Mouse (Mus musculus): ENCODE measurements around the gene Oscp1. TPM values are rescaled to one million over a fixed set of nuclear protein-coding genes. Genes with fewer than 3 reads are reported as not detected.

The Oscp1 gene
- total RNA-seq (2022) = 10 to 100 TPM; 56.3 to 72.2 (median 62.4) TPM

DNA sequence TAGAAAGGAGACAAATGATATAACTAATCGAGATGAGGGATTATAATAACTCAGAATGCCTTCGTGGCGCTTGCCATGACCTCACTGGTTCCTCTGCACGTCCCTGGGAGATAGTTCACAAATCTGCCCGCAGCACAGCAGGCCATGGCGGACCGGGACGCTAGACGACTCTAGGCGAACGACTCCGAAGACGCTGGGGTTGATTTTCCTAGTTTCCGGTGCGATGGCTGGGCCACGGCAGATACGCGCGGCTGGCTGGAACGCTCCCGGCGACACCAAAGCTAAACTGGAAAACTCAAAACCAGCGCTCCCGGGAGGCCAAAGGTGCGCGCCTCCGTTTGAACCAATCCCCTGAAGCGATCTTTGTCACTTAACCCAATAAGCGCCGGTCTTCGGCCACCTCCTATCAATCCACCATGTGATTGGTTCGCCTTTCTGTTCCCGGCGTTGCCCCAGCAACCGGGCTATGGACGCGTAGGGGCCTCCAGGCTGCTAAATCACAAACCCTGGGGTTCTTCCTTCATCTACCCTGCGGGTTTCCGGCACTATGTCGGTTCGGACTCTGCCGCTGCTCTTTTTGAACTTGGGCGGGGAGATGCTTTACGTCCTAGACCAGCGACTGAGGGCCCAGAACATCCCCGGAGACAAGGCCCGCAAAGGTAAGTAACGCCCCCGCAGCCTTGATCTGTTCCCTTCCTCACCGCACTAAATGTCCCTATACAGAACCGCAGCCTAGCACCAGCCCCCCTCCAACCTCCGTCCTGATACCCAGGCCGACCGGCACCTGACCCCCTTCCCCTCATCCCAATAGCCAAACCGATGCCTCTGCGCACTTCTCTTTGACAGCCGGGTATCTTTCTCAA lies at the start of gene Oscp1:
Gene Oscp1, plus strand, starts transcription at position 432 of the 863 bp plus-strand sequence.
- DNase-seq (ENCODE audit: low spot score in 2 of 2) = peak; percentile 87 to 93

DNA sequence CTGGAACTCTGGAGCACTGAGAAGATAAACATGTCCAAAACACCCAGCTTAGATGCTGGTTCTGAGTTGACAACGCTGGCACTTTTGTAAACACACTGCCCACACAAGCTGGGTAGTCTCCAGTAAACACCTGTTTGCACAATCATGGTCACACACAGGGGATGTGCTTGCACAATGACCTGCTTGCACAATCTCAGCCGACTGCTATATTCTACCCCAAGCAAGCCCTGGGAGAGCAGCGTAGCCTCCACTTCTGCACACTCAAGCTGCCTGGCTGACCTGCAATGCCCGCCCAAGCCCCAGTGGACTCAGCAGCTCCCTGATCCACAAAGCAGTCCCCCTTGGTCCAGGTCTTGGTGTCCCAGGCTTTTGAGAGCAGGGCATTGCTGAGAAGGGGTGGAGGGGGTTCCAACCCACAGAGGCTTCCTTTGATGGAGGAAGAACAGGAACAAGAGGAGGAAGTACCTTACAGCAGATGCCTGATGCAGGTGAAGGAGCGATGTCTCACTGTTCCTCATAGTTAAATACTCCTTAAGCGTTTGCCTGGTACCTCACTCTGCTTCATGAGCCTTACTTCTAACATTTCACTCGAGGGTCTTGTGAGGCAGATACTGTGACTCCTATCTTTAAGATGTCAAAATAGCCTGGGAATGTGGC lies 40.6 kb upstream of the Oscp1 start:
- DNase-seq (ENCODE audit: low spot score in 2 of 2) = no peak

DNA sequence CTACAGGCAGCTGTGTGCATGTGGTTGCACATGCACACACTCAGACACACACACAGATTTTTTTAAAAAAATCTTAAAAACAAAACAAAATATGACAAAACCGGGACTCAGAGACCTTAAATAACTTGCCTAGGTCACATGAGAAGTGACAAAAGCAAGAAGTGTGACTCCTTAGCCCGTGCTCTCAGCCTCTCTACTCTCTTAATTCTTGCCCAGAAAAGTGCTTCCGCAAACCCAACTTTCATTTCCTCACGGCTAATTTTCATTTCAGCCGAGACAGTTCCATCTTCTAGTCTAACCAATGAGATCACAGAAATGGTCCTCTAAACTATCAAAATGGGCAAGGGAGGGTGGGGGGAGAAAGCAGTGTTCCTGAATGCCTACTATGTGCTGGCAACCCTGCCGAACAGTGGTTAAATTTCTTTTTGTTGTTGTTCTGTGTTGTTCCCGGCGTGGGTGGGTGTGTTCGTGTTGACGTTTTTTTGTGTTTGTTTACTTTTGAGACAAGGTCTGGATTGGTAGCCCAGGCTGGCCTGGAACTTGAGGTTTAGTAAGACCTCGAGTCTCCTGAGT lies 39.3 kb upstream of the Oscp1 start:
- no peak for DNase-seq (ENCODE audit: low spot score in 2 of 2)

- no peak for DNase-seq (ENCODE audit: low spot score in 2 of 2)
Measured at GRCm38 (mm10) chr4:126024303-126024900, 34.0 kb upstream of the Oscp1 start, which contains the start of gene Csf3r. Csf3r (plus strand) TSS chr4:126024550.

DNA sequence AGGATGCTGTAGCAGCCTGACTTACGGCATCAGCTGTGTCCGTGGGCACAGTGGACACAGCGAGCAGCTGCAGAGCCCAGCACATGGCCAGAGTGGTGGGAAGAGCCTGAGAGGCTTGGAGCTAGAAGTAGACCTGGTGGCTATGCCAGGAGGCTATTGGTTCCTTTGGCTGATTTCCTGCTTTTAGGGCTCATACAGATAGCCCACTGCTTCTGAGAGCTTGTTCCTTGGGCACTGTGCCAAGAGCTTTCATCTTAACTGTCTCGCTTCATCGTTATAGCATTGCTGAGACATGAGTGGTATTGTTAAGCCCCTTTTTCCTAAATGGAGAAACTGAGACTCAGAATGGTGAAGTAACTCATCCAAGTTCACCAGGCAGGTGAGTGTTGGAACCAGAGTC lies 32.6 kb upstream of the Oscp1 start:
- no peak for DNase-seq (ENCODE audit: low spot score in 2 of 2)

DNA sequence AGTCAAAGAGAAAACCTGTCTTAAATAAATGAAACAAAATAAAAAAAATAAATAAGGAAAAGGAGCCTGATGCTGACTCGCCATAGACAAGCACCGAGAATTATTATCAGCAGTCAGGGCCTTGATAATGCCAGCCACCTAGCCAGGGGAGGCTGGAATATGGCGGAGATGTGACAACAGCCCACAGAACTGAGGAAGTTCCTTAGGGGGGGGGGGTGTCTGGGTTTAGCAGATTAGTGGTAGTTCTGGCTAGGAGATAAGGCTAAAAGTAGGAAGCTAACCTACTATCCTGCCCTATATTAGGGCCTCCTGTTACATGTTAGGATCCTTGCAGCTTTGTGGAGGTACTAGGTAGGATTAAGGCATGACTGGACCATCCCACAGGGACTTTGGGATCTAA lies 30.4 kb upstream of the Oscp1 start:
- no peak for DNase-seq (ENCODE audit: low spot score in 2 of 2)

- DNase-seq (ENCODE audit: low spot score in 2 of 2) = no peak
Measured at GRCm38 (mm10) chr4:126029042-126029441, 29.3 kb upstream of the Oscp1 start.

GRCm38 (mm10) chr4:126030705-126031104 lies 27.7 kb upstream of the Oscp1 start:
- DNase-seq (ENCODE audit: low spot score in 2 of 2) = no peak

DNA sequence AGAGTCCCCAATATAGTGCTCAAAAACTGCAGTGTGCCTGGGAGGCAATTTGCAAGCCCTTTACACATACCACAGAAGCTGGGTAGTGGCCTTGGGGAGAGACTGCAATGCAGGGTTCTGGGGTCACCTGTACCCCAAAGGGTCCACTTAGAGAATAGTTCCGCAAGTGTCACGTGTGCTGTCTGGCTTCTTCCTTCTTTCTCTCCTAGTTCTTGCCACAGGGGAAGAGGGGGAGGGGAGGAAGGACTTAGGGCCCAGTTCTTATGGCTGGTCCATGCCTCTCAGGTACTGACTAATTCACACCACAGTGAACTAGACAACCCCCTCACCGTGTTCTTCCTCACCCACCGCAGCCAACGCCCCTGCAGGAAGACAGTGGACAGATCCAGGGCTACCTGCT lies 23.0 kb upstream of the Oscp1 start:
- DNase-seq (ENCODE audit: low spot score in 2 of 2) = no peak

GRCm38 (mm10) chr4:126046851-126047585 lies 11.3 kb upstream of the Oscp1 start, which contains the start of gene Mrps15:
Mrps15 (plus strand) TSS chr4:126046925.
- DNase-seq (ENCODE audit: low spot score in 2 of 2) = peak; percentile 66 to 82

DNA sequence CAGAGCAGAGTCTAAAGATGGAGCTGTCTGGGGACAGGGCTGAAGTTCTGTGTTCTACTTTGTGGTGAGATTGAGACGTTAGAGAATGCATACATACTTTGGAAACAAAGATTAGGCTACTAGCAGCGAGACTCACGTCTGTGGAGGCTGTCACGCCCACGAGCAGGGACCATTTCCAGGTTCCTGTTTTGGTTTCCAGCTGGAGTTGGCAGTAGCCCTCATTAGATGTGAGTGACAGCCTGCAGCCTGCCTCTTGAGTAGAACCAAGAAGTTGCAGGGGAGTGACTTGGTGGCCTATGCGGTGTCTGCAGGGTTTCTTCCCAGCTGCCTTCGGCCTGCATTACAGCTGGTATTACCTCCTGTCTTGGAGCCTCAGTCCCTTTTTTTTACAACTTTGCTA lies 6.7 kb upstream of the Oscp1 start:
- DNase-seq (ENCODE audit: low spot score in 2 of 2) = peak; percentile 28 to 72

- no peak for DNase-seq (ENCODE audit: low spot score in 2 of 2)
Measured at GRCm38 (mm10) chr4:126057207-126058133, 895 bp upstream of the Oscp1 start.

GRCm38 (mm10) chr4:126058997-126059362 lies 615 bp downstream of the Oscp1 start:
- DNase-seq (ENCODE audit: low spot score in 2 of 2) = peak in 1 of 2 experiments; percentile 65

- no peak for DNase-seq (ENCODE audit: low spot score in 2 of 2)
Measured at GRCm38 (mm10) chr4:126062856-126063255, 4.5 kb downstream of the Oscp1 start.

DNA sequence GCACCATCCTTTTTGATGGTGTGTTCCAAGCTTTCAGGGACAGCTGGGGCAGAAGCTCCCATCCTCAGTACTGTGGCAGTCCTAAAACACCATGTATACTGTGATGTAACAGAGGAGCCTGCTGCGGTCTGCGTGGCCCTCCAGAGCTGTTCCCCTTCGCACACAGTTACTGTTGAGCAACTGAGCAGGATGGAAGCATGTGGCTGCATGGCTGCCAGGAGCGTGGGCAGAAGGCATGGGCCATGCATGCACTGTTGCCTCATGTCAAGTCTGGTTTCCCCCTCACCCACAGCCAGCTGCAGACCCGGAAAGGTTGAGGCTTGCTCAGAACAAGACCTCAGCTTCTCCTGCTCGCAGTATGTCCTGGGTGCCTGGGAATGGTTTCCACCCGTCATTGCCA lies 6.9 kb downstream of the Oscp1 start:
- peak in 1 of 2 experiments; percentile 40 for DNase-seq (ENCODE audit: low spot score in 2 of 2)

- DNase-seq (ENCODE audit: low spot score in 2 of 2) = no peak
Measured at GRCm38 (mm10) chr4:126067401-126068077, 9.2 kb downstream of the Oscp1 start.

- DNase-seq (ENCODE audit: low spot score in 2 of 2) = no peak
Measured at GRCm38 (mm10) chr4:126068842-126069241, 10.5 kb downstream of the Oscp1 start.

DNA sequence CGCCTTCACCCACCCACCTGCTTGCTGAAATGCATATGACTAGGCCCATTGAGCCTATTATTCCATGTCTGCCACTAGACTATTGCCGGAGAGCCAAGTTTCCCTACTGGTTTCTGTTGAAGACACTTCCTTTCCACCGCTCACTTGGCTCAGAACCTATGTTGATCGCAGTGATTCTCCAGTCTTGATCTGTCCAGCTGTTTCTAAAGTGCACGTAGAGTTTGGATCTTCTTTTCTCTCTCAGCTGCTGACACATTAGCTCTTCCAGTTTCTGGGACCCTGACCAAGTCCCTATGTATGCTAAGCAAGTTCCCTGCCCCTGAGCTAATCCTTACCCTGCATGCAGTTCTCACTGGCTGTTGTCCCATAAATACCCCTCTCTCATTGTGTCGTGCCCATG lies 19.5 kb downstream of the Oscp1 start:
- no peak for DNase-seq (ENCODE audit: low spot score in 2 of 2)

GRCm38 (mm10) chr4:126079266-126079665 lies 20.9 kb downstream of the Oscp1 start:
- DNase-seq (ENCODE audit: low spot score in 2 of 2) = no peak

Data from left cerebral cortex, adult 8-10 months (tissue).